Mouse (Mus musculus): Measurements from ENCODE around the gene Olfr420. TPM values are rescaled to one million over a fixed set of nuclear protein-coding genes. Genes with fewer than 3 reads are reported as not detected.

Gene Olfr420
- polyA plus RNA-seq (2012; rRNA removed) (not detected in 2 replicates), polyA plus RNA-seq (2014; fragmentation: Nextera tagmentation; extraction: Ambion mirVana) (0.30 and 1.1 TPM in 2 replicates)

GRCm38 (mm10) chr1:174155333-174155732, at the start of gene Olfr420:
TSS of gene Olfr420 (plus strand) at chr1:174155633.
- WGBS (ENCODE audit: insufficient replicate concordance) = 60% methylated on average over 1 of the region's 1 CpGs
- Histone ChIP-seq H3K9me3 (ENCODE audit: control insufficient read depth, low read length) (no peaks in the 10 kb centered on the region), H3K9ac (replicated peaks) (no peak within 1 kb of the TSS), H3K36me3 (replicated peaks; ENCODE audit: control insufficient read depth, insufficient read depth, low read depth) (no peaks in the 10 kb centered on the region), H3K27ac (no peak within 1 kb of the TSS), H3K27me3 (ENCODE audit: control insufficient read depth, insufficient read depth, low read length) (no peaks in the 10 kb centered on the region), H3K4me1 (replicated peaks; ENCODE audit: control insufficient read depth in 2 of 2, insufficient read depth in 2 of 2, low read length in 1 of 2) (peaks cover 0 to 7% of the 10 kb centered on the region in 2 experiments; a peak in 2 of 4 replicates), H3K4me2 (ENCODE audit: low read depth) (no peak within 1 kb of the TSS), H3K4me3 (ENCODE audit: insufficient read depth in 1 of 2, low read depth in 2 of 2, low read length in 2 of 2) (no peak within 1 kb of the TSS)
- ATAC-seq (ENCODE audit: insufficient read depth) = no peak
- no peak for DNase-seq (ENCODE audit: low read depth in 3 of 3, low spot score in 3 of 3)
- TF ChIP-seq CTCF (IDR thresholded peaks at IDR 0.05; ENCODE audit: low read depth) = no peak
- TF ChIP-seq EP300 (IDR thresholded peaks at IDR 0.05; ENCODE audit: low read depth) = no peak

GRCm38 (mm10) chr1:174121062-174121461, 34.4 kb upstream of the Olfr420 start, which contains the start of gene Olfr231:
TSS of gene Olfr231 (minus strand) at chr1:174121162.
- WGBS (ENCODE audit: insufficient replicate concordance) = 45% methylated on average over 2 of the region's 2 CpGs
- Histone ChIP-seq H3K4me1 (replicated peaks; ENCODE audit: control insufficient read depth in 2 of 2, insufficient read depth in 2 of 2, low read length in 1 of 2) (no peaks in the 10 kb centered on the region), H3K9me3 (ENCODE audit: control insufficient read depth, low read length) (no peaks in the 10 kb centered on the region), H3K27me3 (ENCODE audit: control insufficient read depth, insufficient read depth, low read length) (no peaks in the 10 kb centered on the region), H3K27ac (no peak within 1 kb of the TSS), H3K4me3 (ENCODE audit: insufficient read depth in 1 of 2, low read depth in 2 of 2, low read length in 2 of 2) (no peak within 1 kb of the TSS), H3K36me3 (replicated peaks; ENCODE audit: control insufficient read depth, insufficient read depth, low read depth) (no peaks in the 10 kb centered on the region), H3K4me2 (ENCODE audit: low read depth) (no peak within 1 kb of the TSS), H3K9ac (replicated peaks) (no peak within 1 kb of the TSS)
- ATAC-seq (ENCODE audit: insufficient read depth) (no peak), DNase-seq (ENCODE audit: low read depth in 3 of 3, low spot score in 3 of 3) (no peak)
- TF ChIP-seq CTCF (IDR thresholded peaks at IDR 0.05; ENCODE audit: low read depth) (no peak), EP300 (IDR thresholded peaks at IDR 0.05; ENCODE audit: low read depth) (no peak)

GRCm38 (mm10) chr1:174131217-174131616, 24.2 kb upstream of the Olfr420 start, which contains the start of gene Olfr424:
TSS of gene Olfr424 (plus strand) at chr1:174131517.
- Histone ChIP-seq H3K4me3 (ENCODE audit: insufficient read depth in 1 of 2, low read depth in 2 of 2, low read length in 2 of 2) (no peak within 1 kb of the TSS), H3K27me3 (ENCODE audit: control insufficient read depth, insufficient read depth, low read length) (no peaks in the 10 kb centered on the region), H3K9ac (replicated peaks) (no peak within 1 kb of the TSS), H3K36me3 (replicated peaks; ENCODE audit: control insufficient read depth, insufficient read depth, low read depth) (no peaks in the 10 kb centered on the region), H3K4me1 (replicated peaks; ENCODE audit: control insufficient read depth in 2 of 2, insufficient read depth in 2 of 2, low read length in 1 of 2) (no peaks in the 10 kb centered on the region), H3K27ac (no peak within 1 kb of the TSS), H3K9me3 (ENCODE audit: control insufficient read depth, low read length) (no peaks in the 10 kb centered on the region), H3K4me2 (ENCODE audit: low read depth) (no peak within 1 kb of the TSS)
- 55% methylated on average over 3 of the region's 3 CpGs for WGBS (ENCODE audit: insufficient replicate concordance)
- no peak for DNase-seq (ENCODE audit: low read depth in 3 of 3, low spot score in 3 of 3)
- TF ChIP-seq EP300 (IDR thresholded peaks at IDR 0.05; ENCODE audit: low read depth) = no peak
- TF ChIP-seq CTCF (IDR thresholded peaks at IDR 0.05; ENCODE audit: low read depth) = no peak
- no peak for ATAC-seq (ENCODE audit: insufficient read depth)

- 68% methylated on average over 3 of the region's 3 CpGs for WGBS (ENCODE audit: insufficient replicate concordance)
- Histone ChIP-seq H3K27me3 (ENCODE audit: control insufficient read depth, insufficient read depth, low read length) (no peaks in the 10 kb centered on the region), H3K4me1 (replicated peaks; ENCODE audit: control insufficient read depth in 2 of 2, insufficient read depth in 2 of 2, low read length in 1 of 2) (no peaks in the 10 kb centered on the region), H3K36me3 (replicated peaks; ENCODE audit: control insufficient read depth, insufficient read depth, low read depth) (no peaks in the 10 kb centered on the region), H3K4me3 (ENCODE audit: insufficient read depth in 1 of 2, low read depth in 2 of 2, low read length in 2 of 2) (no peak overlapping the region), H3K9me3 (ENCODE audit: control insufficient read depth, low read length) (no peaks in the 10 kb centered on the region), H3K27ac (no peak overlapping the region), H3K9ac (replicated peaks) (no peak overlapping the region), H3K4me2 (ENCODE audit: low read depth) (no peak overlapping the region)
- ATAC-seq (ENCODE audit: insufficient read depth) = no peak
- TF ChIP-seq CTCF (IDR thresholded peaks at IDR 0.05; ENCODE audit: low read depth) (no peak), EP300 (IDR thresholded peaks at IDR 0.05; ENCODE audit: low read depth) (no peak)
- DNase-seq (ENCODE audit: low read depth in 3 of 3, low spot score in 3 of 3) = no peak
Observed at GRCm38 (mm10) chr1:174131999-174132398, 23.4 kb upstream of the Olfr420 start.

DNA sequence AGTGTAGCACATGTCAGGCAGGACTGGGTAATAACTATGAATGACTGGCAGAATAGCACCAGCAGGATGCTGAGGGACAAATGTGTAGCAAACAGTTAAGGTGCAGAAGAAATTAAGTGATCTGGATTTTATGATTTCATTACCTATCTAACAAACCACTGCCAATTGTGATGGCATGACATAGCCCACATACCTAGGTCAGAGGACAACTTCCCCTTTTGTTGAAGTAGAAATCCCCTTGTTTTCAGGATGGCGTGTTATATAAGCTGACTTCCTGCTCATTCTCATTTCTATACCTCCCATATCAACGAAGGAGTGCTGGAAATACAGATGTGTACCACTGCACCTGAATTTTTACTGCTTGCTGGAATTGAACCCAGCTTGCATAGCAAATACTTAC, 14.0 kb upstream of the Olfr420 start:
- no peaks in the 10 kb centered on the region; the same call in 1 of the 2 replicates for H3K27me3 ChIP-seq (ENCODE audit: control insufficient read depth, insufficient read depth, low read length)
- no peaks in the 10 kb centered on the region for H3K9me3 ChIP-seq (ENCODE audit: control insufficient read depth, low read length)
- 31% methylated on average over 2 of the region's 2 CpGs for WGBS (ENCODE audit: insufficient replicate concordance)
- no peak overlapping the region for H3K4me2 ChIP-seq (ENCODE audit: low read depth)
- H3K36me3 ChIP-seq (replicated peaks; ENCODE audit: control insufficient read depth, insufficient read depth, low read depth) = no peaks in the 10 kb centered on the region
- TF ChIP-seq EP300 (IDR thresholded peaks at IDR 0.05; ENCODE audit: low read depth) = no peak
- no peaks in the 10 kb centered on the region for H3K4me1 ChIP-seq (replicated peaks; ENCODE audit: control insufficient read depth in 2 of 2, insufficient read depth in 2 of 2, low read length in 1 of 2)
- no peak overlapping the region for H3K27ac ChIP-seq
- H3K9ac ChIP-seq (replicated peaks) = no peak overlapping the region
- no peak for DNase-seq (ENCODE audit: low read depth in 3 of 3, low spot score in 3 of 3)
- H3K4me3 ChIP-seq (ENCODE audit: insufficient read depth in 1 of 2, low read depth in 2 of 2, low read length in 2 of 2) = no peak overlapping the region
- no peak for ATAC-seq (ENCODE audit: insufficient read depth)
